Mouse (Mus musculus) C2C12 (cell line): ENCODE measurements at regions not wholly inside any gene's neighbourhood (a gene's known extent, or its start where the extent isn't known, plus 50 kb on each side); places are given as distances from the start of the nearest gene placed in this dataset.

ENCODE experiments used
- H3K27me3 ChIP-seq: one replicate; pipeline ENCODE4 v1.6.1; 2011; ENCODE audit not compliant: control insufficient read depth, insufficient read depth, insufficient read length
- H3K36me3 ChIP-seq: one replicate; pipeline ENCODE4 v1.6.1; 2011; ENCODE audit not compliant: control insufficient read depth, insufficient read depth
- H3K4me3 ChIP-seq: one replicate; pipeline ENCODE4 v1.5.1; 2011; ENCODE audit warnings: mild to moderate bottlenecking, control low read depth; ENCODE audit not compliant: poor library complexity, insufficient read depth, severe bottlenecking
- H3K79me2 ChIP-seq: one replicate; pipeline ENCODE4 v1.6.1; 2011; ENCODE audit not compliant: control insufficient read depth, insufficient read depth
- H3K79me3 ChIP-seq: one replicate; pipeline ENCODE4 v1.6.1; 2011; ENCODE audit warnings: low read depth, control low read depth
- H3ac ChIP-seq: one replicate; pipeline ENCODE3; 2011; ENCODE audit warnings: low read depth; ENCODE audit not compliant: control insufficient read depth, insufficient read length
- CEBPB ChIP-seq: IDR thresholded peaks from one replicate; pipeline ENCODE4 v1.6.1; 2011; ENCODE audit warnings: low read depth, mild to moderate bottlenecking, control low read depth, moderate library complexity
- CTCF ChIP-seq: IDR thresholded peaks from one replicate; pipeline ENCODE4 v1.5.1; 2011; ENCODE audit not compliant: control insufficient read depth, insufficient read depth, insufficient read length
- FOSL1 ChIP-seq: IDR thresholded peaks from one replicate; pipeline ENCODE4 v1.8.0; 2011; ENCODE audit warnings: mild to moderate bottlenecking, low read length; ENCODE audit not compliant: poor library complexity, insufficient read depth, severe bottlenecking
- MAX ChIP-seq: IDR thresholded peaks from one replicate; pipeline ENCODE4 v1.6.1; 2011; ENCODE audit warnings: mild to moderate bottlenecking, control low read depth
- MYOD1 ChIP-seq: IDR thresholded peaks from one replicate; pipeline ENCODE4 v1.6.1; 2011; ENCODE audit warnings: low read depth; ENCODE audit not compliant: control insufficient read depth, insufficient read length
- MYOG ChIP-seq: IDR thresholded peaks from one replicate; pipeline ENCODE4 v1.6.1; 2011; ENCODE audit not compliant: control insufficient read depth, insufficient read length; ENCODE audit errors: extremely low read depth
- USF1 ChIP-seq: IDR thresholded peaks from one replicate; pipeline ENCODE4 v1.6.1; 2011; ENCODE audit warnings: low read depth, mild to moderate bottlenecking, control low read depth, moderate library complexity

- Histone ChIP-seq H3ac (no peak overlapping the region), H3K79me2 (no peaks in the 10 kb centered on the region), H3K4me3 (no peak overlapping the region), H3K79me3 (no peaks in the 10 kb centered on the region), H3K27me3 (no peaks in the 10 kb centered on the region), H3K36me3 (no peaks in the 10 kb centered on the region)
- TF ChIP-seq FOSL1: no peak
- TF ChIP-seq MAX: no peak
- no peak for TF ChIP-seq MYOG
- no peak for TF ChIP-seq MYOD1
- TF ChIP-seq USF1: no peak
- no peak for TF ChIP-seq CTCF
- no peak for TF ChIP-seq CEBPB
These were observed 538.0 kb downstream of the Etv1 start for GRCm38 (mm10) chr12:39317229-39317628.

- Histone ChIP-seq H3K79me2 (no peaks in the 10 kb centered on the region), H3K4me3 (no peak overlapping the region), H3K79me3 (no peaks in the 10 kb centered on the region), H3ac (no peak overlapping the region), H3K27me3 (no peaks in the 10 kb centered on the region), H3K36me3 (no peaks in the 10 kb centered on the region)
- TF ChIP-seq USF1: no peak
- no peak for TF ChIP-seq FOSL1
- TF ChIP-seq CTCF: no peak
- no peak for TF ChIP-seq MYOD1
- TF ChIP-seq MYOG: no peak
- no peak for TF ChIP-seq MAX
- TF ChIP-seq CEBPB: no peak
These were observed 542.3 kb downstream of the Etv1 start for GRCm38 (mm10) chr12:39321453-39321852.

DNA sequence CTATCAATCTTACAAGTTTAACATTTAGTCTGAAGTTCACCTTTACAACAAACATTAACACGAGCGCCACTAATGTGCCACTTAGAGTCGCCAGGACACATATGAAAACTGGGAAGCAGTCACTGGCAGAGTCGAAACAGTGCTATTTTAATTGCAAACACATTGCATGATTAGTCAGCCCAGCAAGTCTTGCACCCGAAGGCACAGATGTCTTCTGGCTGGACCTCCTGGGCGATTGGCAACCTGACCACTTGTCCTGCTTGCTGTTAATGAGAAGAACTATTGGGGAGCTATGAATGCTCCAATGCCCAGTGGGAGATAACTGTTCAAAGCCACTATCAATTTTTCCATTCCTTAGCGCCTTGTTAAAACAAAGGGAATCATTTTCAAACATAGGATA is 547.0 kb downstream of the Etv1 start:
- H3K79me2 ChIP-seq: no peaks in the 10 kb centered on the region
- H3K79me3 ChIP-seq: no peaks in the 10 kb centered on the region
- no peaks in the 10 kb centered on the region for H3K27me3 ChIP-seq
- no peak overlapping the region for H3K4me3 ChIP-seq
- no peaks in the 10 kb centered on the region for H3K36me3 ChIP-seq
- TF ChIP-seq CTCF: no peak
- TF ChIP-seq MAX: no peak
- no peak for TF ChIP-seq CEBPB
- TF ChIP-seq MYOD1: no peak
- TF ChIP-seq FOSL1: no peak
- no peak for TF ChIP-seq USF1
- TF ChIP-seq MYOG: no peak
- H3ac ChIP-seq: no peak overlapping the region

DNA sequence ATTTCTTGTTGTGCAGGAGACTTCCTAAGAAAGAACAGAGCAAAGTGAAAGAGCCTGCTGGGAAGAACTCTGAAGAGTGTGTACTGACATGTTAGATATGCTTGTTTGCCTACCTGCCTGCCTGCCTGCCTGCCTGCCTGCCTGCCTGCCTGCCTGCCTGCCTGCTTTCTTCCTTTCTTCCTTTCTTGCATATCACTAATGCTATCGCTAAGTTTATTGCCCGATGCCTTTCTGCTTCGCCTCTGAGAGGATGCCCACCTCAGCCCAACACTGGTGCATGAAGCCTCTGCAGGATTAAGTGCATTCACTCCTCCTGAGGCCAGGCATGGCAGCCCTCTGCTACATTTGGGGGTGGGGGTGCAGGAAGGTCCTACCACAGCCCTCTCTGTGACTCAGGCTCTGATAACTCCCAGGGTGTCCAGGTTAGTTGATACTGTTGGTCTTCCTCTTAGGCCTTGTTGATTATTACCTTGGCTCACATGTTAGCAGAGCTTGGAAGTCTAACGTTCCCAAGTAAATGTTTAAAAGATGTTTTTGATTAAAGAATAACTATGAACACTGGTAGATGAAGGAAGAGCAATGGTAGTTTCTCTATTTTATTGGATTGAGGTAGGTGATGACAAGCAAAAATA is 547.6 kb downstream of the Etv1 start:
- H3ac ChIP-seq: no peak overlapping the region
- no peaks in the 10 kb centered on the region for H3K79me2 ChIP-seq
- no peak overlapping the region for H3K4me3 ChIP-seq
- H3K27me3 ChIP-seq: no peaks in the 10 kb centered on the region
- TF ChIP-seq USF1 (no peak), MYOD1 (no peak), MYOG (no peak), FOSL1 (no peak)
- no peaks in the 10 kb centered on the region for H3K79me3 ChIP-seq
- no peaks in the 10 kb centered on the region for H3K36me3 ChIP-seq

- H3K79me2 ChIP-seq: no peaks in the 10 kb centered on the region
- H3K36me3 ChIP-seq: no peaks in the 10 kb centered on the region
- H3K4me3 ChIP-seq: no peak overlapping the region
- no peaks in the 10 kb centered on the region for H3K27me3 ChIP-seq
- H3ac ChIP-seq: no peak overlapping the region
- TF ChIP-seq USF1 (no peak), MYOG (no peak), MAX (no peak), CEBPB (no peak), FOSL1 (no peak), MYOD1 (no peak), CTCF (no peak)
- no peaks in the 10 kb centered on the region for H3K79me3 ChIP-seq
These were observed 549.2 kb downstream of the Etv1 start for GRCm38 (mm10) chr12:39328377-39328776.

DNA sequence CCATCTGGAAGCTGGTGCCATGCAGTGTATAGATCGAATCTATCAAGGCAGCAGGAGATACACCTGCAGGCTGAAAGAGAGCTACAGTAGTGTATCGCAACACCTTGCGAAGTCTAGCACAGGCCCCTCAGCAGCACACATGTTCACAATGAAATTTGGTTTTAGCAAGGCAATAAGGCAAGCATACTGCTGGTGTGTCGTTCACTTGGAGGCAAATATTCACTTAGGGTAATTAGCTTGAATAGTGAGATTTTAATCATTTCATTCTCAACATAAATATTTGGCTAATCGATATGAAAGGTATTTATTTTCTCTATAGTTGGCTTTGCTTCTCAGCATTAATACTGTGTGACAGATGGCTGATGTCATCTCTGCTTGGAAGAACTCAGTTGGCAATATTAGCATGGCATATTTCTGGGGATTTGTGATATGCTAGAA is 559.9 kb downstream of the Etv1 start:
- Histone ChIP-seq H3K79me2 (no peaks in the 10 kb centered on the region), H3K36me3 (no peaks in the 10 kb centered on the region), H3K4me3 (no peak overlapping the region), H3K27me3 (no peaks in the 10 kb centered on the region), H3K79me3 (no peaks in the 10 kb centered on the region), H3ac (no peak overlapping the region)
- TF ChIP-seq USF1: no peak
- TF ChIP-seq MAX: no peak
- TF ChIP-seq CEBPB: no peak
- no peak for TF ChIP-seq MYOG
- TF ChIP-seq MYOD1: no peak
- no peak for TF ChIP-seq CTCF
- TF ChIP-seq FOSL1: no peak
